In genomic region chr10:99165751-99166282, GRCm38 (mm10) we compare ENCODE assay signal across 10 mouse cellular contexts. TPM values are rescaled to one million over a fixed set of nuclear protein-coding genes. Genes with fewer than 3 reads are reported as not detected.
DNase-seq lines count a peak whose midpoint lies in the region; ATAC-seq lines count a peak whose summit lies in the region.
"Had no signal": no experiment of that assay in that cellular context is flagged by ENCODE, and none has a peak within 500 bp of the region (broad histone marks: within the 10 kb centered on the region; RNA-seq: fewer than 3 reads in every experiment).

No protein-coding gene starts in this region.

- H3K27me3 ChIP-seq in liver, embryonic 13.5 days: no peaks in the 10 kb centered on the region
- H3K27me3 ChIP-seq: forebrain, embryonic 13.5 days had no signal

- peak; percentile 46 for DNase-seq in thymus, postnatal 4 days
- DNase-seq in thymus, adult 18-20 months: no peak
- DNase-seq in liver, embryonic 13.5 days: no peak
- DNase-seq in urinary bladder, postnatal 10 days (ENCODE audit: low spot score): no peak
- DNase-seq in gastrocnemius, postnatal 14 days: no peak
- no peak for DNase-seq in cerebellum, adult 8-10 months
- no peak for DNase-seq in gastrocnemius, adult 18-20 months (ENCODE audit: low spot score)

- 55% methylated on average over 7 of the region's 7 CpGs for WGBS in liver, embryonic 13.5 days (ENCODE audit: insufficient replicate concordance)

- H3K36me3 ChIP-seq in liver, embryonic 13.5 days: no peaks in the 10 kb centered on the region

- peak overlapping the region; percentile 23; the same call in 1 of the 2 replicates for H3K27ac ChIP-seq in liver, embryonic 13.5 days
- H3K27ac ChIP-seq: forebrain, embryonic 13.5 days had no signal

- H3K9ac ChIP-seq in liver, embryonic 13.5 days: no peak overlapping the region
- H3K9ac ChIP-seq: forebrain, embryonic 13.5 days had no signal

- intact Hi-C loops in gastrocnemius, postnatal 14 days (cut with DNase I; ENCODE audit: low total_unique reads): loop anchor here (2.0 kb wide), 1 partner anchor 411 kb away; no protein-coding TSS in a partner anchor

- no peaks in the 10 kb centered on the region for H3K9me3 ChIP-seq in liver, embryonic 13.5 days (replicated peaks)
- H3K9me3 ChIP-seq: forebrain, embryonic 13.5 days had no signal

- H3K4me1 ChIP-seq in liver, embryonic 13.5 days (replicated peaks): peaks cover 18% of the 10 kb centered on the region; the same call in 1 of the 2 replicates

- no peak overlapping the region for H3K4me2 ChIP-seq in liver, embryonic 13.5 days
- H3K4me2 ChIP-seq: forebrain, embryonic 13.5 days had no signal

- peak; percentile 17 to 29; a peak in 1 of 4 replicates for ATAC-seq in hematopoietic stem cell, adult 5-6 weeks (replicated peaks in 1 of 2; ENCODE audit: insufficient read depth in 1 of 2, low FRiP score in 2 of 2, low TSS enrichment in 1 of 2, low read depth in 1 of 2, poor library complexity in 2 of 2, severe bottlenecking in 2 of 2)
- 0 out of 2 replicates have a peak, but pooled peaks have one; percentile 29 for ATAC-seq in liver, embryonic 13.5 days (ENCODE audit: low read depth)

- no peak overlapping the region for H3K4me3 ChIP-seq in liver, embryonic 13.5 days (replicated peaks)
- H3K4me3 ChIP-seq: forebrain, embryonic 13.5 days had no signal

RNA-seq across cellular contexts. Expression of gene Phxr2, which starts 39.7 kb away (rescaled TPM):
- total RNA-seq in hematopoietic stem cell, adult 5-6 weeks (2017): not detected in 2 replicates
- polyA plus RNA-seq in liver, embryonic 13.5 days (2015; fragmentation: Nextera tagmentation; extraction: Ambion mirVana): not detected in 2 replicates
- total RNA-seq in gastrocnemius, postnatal 14 days (2021): not detected
- total RNA-seq in gastrocnemius, adult 18-20 months (2021): not detected
- total RNA-seq: adrenal gland, adult 18-20 months had no signal
- polyA plus RNA-seq: forebrain, embryonic 13.5 days had no signal

RNA-seq across cellular contexts. Expression of gene Galnt4, which starts 57.9 kb away (rescaled TPM):
- total RNA-seq in hematopoietic stem cell, adult 5-6 weeks (2017): 11.7 and 15.6 TPM in 2 replicates
- 2.6 and 3.6 TPM in 2 replicates for polyA plus RNA-seq in liver, embryonic 13.5 days (2015; fragmentation: Nextera tagmentation; extraction: Ambion mirVana)
- total RNA-seq in gastrocnemius, postnatal 14 days (2021): 1 to 10 TPM; 3.0 to 3.5 TPM
- total RNA-seq in gastrocnemius, adult 18-20 months (2021): 1 to 10 TPM in 1 of 2 experiments, under 1 TPM in 1; 0.87 to 1.3 TPM

RNA-seq across cellular contexts. Expression of gene Poc1b, which starts 59.0 kb away (rescaled TPM):
- total RNA-seq in hematopoietic stem cell, adult 5-6 weeks (2017): 10.9 and 22.7 TPM in 2 replicates
- 5.1 and 7.2 TPM in 2 replicates for polyA plus RNA-seq in liver, embryonic 13.5 days (2015; fragmentation: Nextera tagmentation; extraction: Ambion mirVana)
- 1 to 10 TPM; 3.2 to 4.8 TPM for total RNA-seq in gastrocnemius, postnatal 14 days (2021)
- total RNA-seq in gastrocnemius, adult 18-20 months (2021): 1 to 10 TPM; 2.8 to 4.1 TPM
